Mouse (Mus musculus): Measurements from ENCODE around the gene Itga3.
A peak's percentile ranks its signal among the peaks of the same experiment; 100 is the strongest.

Itga3 gene

DNA sequence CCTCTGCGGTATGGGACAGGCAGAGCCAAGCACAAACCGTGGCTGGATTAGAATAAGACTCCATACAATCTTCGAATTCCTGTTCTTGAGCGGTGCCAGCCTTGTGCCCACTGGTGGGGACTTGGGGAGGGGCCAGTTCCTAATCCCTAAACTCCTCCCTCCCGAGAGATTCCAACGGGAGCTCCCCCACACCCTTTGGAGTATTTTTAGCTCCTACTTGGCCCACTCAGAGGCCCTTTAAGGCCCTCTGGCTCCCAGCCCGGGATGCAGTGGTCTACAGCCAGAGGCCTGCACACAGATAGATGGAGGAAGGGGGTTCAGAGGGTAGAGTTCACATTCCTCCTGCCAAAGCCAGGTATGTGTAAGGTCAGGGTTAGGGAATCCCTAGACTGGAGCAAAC is 5.3 kb downstream of the Itga3 start:
- DNase-seq (ENCODE audit: low spot score in 2 of 2) = no peak

DNA sequence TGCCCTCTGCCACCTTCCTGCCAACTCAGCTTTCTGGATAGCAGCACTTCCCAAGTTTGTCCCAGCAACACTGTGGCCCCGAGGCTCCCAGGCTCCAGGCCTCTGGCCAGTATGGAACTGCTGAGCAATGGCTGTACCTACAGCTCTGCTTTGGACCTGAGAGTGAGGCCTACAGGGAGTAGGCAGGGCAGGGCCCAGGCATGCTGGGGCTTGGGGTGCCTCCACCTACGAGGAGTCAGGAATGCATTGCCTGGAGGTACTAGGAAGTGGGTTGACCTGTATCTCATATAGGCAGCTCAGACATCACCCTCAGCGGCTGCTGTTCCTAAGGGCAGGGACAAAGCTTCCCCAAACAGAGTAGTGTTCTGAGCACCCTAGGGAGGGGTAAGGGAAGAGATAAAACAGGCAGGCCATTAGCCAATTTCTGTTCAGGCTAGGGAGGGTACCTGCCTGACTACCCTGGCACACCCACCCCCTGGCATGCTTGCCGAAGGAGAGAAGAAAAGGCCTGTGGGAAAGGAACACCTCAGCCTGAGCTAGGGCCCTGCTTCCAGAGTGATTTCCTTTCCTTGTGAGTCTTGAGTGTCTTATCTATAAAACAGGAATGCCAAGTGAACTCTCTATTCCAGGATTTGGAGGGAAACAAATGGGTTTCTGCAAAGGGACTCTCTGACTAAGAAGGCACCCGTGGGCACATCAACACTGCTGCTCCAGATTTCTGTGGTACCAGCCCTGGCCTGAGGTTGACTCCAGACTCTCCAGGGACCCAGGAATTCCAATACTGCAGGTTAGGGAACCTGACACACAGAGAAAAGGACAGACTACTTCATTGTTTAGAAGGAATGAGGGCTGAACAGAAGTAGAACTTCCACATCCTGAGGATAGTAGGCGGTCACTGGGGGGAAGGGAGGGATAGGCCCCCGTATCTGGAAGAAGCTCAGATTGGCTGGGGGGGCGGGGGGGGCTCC is 6.2 kb downstream of the Itga3 start:
- no peak for DNase-seq (ENCODE audit: low spot score in 2 of 2)

DNA sequence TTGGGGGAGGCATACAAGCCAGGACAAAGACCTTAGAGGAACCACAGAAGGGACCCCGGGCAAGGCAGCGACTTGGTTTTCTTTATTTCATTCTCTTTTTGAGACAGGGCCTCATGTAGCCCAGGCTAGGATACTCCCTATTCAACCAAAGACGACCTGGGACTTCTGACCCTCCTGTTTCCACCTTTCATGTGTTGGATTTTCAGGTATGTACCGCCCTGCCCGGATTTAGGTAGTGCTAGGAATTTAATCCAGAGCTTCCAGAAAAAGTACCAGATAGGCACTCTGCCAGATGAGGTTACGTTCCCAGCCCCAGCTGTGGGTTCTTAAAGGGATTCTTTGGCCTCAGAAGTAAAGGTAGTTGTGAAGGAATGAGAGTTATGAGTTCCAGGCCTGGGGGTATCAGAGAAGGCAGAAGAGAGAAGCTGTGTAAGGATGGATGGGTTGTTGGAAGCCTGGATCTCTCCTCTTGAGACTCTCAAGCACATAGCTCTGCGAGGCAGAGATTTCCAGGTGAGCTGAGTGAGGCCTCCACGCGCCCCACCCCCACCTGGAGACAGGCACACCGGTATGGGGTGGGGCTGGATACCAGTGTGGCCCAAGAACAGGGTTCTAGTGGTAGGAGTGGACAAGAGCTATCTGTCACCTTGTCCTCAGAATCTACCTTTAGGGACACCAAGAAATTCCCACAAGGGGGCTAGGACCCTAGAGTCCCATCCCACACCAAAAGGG is 7.2 kb downstream of the Itga3 start:
- DNase-seq (ENCODE audit: low spot score in 2 of 2) = no peak

DNA sequence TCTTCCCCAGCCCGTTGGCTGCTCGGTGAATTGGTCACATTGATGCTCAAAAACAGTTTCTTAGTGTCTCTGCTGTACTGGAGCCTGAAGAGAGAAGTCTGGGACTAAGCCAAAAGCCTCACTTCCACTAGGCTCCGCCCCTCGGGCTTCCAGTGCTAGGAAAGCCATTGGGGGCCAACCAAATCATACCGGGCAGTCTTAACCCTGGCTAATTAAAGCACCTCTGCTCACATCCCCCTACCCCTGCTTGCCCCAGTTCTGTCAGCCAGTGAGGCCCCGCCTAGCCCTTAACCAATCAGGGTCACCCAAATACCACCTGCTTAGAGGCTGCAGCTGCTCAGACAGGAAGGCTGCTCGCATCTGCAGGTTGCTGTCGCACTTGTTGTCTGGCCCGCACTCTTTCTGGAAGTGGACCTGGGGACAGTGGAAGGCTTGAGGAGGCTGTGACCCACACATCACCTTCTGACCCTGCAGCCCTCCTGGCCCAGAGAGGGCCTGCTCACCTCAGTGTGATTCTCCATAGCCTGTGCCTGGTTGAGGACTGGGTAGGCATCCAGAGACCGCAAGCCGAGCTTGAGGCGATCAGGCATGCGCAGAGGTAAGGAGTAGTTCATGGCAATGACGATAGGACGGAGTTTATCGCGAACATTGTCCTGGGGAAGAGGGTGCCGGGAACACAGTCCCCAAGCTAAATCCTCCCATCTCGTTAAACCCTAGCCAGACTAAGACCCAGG is 19.7 kb downstream of the Itga3 start:
- no peak for DNase-seq (ENCODE audit: low spot score in 2 of 2)

DNA sequence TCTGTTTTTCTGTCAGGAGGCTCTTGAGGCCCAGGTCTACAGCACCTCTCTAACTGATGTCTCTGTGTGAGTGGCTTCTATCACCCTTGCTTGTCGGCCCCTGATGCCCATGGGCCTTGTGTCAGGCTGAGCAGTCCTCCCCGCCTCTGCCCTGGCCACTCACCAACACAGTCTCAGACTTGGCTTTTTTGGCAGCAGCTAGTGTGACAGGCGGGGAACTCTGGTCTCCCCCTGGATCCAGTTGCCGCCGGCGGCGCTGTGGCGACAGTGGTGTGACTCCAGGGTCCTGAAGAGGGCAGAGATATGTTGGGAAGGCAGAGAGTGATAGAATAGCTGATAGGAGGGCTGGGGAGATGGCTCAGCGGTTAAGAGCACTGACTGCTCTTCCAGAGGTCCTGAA is 23.5 kb downstream of the Itga3 start:
- no peak for DNase-seq (ENCODE audit: low spot score in 2 of 2)

DNA sequence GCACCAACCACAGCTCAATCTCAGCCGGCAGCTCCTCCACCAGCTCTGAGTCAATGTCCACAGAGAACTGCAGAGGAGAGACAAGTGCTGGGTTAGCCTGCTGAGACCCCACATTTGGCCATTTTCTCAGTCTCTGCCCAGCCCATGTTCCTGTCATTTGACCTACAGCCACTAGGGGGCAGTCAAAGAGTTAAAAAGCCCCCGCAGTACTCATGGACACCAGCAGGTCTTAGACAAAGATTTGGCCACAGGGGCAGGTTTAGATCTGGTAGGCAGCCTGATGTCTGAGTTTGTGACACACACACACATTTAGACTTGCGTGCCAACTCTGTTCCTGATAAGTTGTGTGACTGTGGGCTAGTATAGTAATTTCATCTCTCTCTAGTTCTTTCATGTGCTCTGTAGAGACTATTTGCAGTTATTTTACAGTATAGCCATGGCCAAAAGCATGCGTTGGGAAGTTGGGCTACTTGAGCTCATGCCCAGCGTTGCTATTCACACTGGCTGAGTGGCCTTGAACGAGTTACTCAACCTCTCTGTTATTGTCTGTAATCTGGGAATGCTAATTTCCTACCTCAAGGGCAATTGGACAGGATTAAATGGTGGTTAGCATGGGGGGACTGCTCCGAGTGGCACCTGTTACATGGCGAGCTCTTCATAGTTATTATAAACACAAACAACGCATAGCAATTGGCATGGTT is 29.5 kb downstream of the Itga3 start:
- DNase-seq (ENCODE audit: low spot score in 2 of 2) = no peak

DNA sequence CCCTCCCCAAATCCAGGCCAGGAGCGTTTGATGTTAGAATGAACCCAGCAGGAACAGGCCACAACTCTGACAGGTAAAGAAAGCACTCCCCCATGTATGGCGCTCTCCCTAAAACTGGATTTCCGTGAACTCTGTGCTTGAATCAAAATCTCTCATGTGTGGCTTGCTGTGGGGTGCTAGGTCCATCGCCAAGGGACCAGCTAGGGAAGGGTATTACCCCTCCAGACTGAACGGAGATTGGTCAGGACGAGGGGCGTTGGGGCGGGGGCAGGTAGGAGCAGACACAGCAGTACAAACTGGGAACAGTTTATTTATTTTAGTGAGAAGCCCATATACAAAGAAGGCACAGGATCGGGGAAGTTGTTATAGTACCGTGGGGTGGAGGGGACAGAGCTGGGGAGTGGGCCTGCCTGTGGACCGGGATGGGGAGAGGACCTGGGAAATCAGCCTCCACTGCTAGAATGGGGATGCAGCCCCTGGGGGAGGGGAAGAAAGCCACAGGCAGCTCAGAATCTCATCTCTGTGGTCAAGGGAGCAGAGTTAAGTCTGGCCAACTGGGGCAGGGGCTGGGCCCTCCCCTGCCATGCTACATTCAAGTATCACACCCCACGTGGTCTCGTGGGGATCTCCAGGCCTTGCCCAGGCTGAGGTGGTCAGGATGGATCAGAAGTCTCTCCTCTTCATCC is 32.3 kb downstream of the Itga3 start:
- no peak for DNase-seq (ENCODE audit: low spot score in 2 of 2)

DNA sequence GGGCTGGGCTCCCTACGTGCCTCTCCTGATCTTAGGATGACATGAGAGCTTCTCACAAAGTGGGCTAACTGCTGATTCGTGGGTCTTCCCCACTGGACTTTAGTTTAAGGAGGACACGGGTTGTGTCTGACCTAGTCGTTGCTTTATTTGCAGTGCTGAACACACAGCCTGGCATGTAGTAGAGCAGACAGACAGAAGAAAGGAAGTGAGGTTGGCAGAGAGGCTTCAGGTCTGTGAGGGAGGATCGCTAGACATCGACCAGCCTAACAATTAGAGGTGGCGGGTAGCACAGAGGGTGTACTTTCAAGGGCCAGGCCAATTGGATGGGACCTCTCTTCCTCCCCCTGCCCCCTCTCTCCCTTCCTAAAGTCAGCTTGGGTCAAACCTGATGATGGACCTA is 33.0 kb downstream of the Itga3 start:
- DNase-seq (ENCODE audit: low spot score in 2 of 2) = no peak

DNA sequence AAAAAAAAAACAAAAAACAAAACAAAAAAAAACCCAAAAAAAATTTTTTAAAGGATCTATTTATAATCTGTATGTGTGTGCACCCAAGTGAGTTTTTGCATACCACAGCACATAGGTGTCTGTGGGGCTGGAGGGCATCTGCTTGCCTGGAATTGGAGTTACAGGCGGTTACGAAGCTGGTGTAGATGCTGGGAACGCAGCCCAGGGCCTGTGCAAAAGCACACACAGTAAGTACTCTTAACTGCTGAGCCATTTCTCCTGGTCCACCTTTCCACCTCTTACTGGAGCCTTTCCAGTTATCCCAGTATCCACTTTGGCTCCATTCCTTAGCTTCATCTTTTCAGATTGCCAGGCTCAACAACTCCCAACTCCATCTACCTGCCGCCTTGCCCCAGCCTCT is 33.5 kb downstream of the Itga3 start:
- DNase-seq (ENCODE audit: low spot score in 2 of 2) = no peak

DNA sequence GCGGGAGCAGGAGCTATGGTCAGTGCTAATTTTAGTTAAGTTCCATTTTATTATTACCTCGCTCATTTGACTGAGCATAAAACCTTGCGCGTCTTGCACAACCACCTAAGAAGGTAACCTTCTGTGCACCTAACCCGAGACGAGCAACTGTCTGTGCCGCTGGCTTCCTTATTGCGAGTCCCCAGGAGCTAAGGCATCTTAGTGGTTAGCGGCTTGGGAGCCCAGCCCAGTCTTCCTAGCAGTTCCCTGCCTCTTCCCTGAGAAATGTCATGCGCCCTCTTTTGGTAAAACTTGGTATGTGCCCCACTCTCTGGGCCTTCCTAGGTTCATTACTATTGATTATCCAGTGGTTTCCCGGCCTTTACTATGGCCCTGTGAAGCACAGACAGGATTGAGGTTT is 34.5 kb downstream of the Itga3 start:
- DNase-seq (ENCODE audit: low spot score in 2 of 2) = peak; percentile 70 to 79

DNA sequence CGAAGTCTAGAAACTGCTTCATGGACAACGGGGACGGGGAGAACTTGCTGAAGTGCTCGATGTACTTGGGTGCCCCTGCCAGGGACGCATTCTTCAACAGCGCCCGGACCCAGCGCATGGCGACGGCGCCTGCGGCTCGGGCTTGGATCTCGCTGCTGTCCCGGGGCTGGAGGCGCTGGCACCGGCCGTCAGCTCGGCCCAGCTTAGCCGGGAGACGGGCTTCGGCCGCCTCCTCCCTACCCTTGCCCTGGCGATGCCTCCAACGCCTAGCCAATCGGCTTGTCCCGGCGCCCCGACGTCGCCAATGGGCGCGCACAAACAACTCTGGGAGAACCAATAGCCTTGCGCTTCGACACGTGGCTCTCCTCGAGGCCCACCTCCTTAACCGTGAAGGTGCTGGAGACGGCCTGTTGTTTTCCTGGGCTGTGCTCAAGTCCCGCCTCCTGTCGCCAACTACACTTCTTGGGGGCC is 35.4 kb downstream of the Itga3 start, which contains the start of gene Pdk2:
Gene Pdk2, minus strand, starts transcription at position 216 of the 471 bp plus-strand sequence.
- peak; percentile 96 to 98 for DNase-seq (ENCODE audit: low spot score in 2 of 2)

DNA sequence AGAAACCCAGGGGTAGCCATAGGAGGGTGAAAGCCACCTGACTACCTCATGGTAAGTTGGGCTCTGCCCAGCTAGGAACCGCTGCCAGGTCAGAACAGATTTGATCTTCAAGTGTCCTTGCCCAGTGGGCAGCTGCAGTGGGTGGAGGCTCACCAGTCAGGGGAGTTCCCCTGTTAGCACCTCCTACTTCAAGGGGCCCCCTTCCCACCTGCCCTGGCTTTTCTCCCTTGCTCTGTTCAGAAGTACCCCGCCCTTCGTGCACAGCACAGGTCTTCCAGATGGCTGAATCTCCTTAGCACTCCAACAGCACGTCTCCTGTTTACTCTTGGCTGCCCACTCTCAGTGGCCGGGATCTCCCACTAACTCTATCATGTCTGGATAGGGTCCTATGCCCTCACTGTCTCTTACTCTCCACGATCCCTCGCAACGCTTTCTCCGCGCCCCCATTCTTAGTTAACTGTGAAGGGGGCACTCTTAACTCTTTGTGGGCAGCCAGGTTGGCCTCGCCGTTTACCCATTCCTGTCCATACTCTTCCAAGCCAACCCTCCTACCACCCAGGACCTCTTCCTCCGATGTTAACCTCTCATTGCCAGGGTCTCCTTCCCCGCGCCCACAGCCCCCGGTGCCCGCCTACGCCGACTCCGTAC is 36.0 kb downstream of the Itga3 start:
- DNase-seq (ENCODE audit: low spot score in 2 of 2) = peak in 1 of 2 experiments; percentile 50

DNA sequence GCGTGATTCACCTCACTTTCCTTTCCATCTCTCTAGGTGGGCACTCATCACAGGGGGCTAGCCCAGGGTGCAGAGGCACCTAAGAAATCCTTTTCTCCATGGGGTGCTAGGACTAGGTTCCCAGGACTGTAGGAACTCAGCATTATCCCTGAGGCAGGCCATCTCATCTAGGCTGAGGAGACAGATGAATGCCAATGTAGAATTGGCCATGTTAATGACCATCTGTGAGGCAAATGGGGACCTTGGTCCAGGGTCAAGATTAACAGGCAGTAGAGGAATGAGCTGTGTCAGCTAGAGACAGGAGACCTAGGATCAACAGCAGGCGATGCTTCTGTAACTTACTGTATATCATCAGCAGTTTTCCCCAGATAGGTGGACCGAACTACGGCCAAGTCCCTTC is 36.8 kb downstream of the Itga3 start:
- no peak for DNase-seq (ENCODE audit: low spot score in 2 of 2)

DNA sequence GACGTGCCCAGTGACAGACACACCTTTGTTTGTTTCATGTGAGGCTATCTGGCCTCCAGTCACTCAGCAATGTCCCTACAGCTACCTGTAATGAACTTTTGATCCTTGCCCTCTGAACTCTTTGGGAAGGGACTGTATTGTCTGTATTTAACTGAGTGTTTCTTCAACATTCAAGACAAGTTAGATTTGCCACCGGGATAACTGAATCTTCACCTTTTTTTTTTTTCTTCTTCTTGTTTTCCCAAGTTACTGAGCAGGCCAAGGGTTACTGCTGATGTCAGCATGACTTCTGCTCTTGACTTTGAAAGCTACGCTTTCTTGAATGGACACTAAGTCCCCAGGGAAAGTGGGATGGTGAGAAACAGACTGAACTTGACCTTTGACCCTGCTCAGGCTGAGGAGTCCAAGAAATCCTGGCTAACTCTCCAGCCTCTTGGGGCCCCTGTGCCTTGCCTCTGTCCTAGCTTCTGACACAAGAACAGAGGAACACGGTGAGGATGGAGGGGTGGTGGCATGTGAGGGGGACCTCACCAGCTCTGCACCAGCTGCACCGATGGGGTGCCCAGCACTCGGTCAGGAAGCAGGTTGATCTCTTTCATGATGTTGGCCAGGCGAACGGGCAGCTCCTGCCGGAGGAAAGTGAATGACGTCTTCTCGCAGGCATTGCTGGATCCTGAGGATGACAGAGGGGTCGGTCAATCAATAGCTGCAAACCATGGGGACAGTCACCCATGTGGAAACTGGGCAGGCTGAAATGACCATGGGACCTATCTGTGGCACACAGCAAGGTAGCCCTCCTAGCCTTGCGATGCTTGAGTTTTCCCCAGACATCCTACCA is 37.6 kb downstream of the Itga3 start:
- no peak for DNase-seq (ENCODE audit: low spot score in 2 of 2)

DNA sequence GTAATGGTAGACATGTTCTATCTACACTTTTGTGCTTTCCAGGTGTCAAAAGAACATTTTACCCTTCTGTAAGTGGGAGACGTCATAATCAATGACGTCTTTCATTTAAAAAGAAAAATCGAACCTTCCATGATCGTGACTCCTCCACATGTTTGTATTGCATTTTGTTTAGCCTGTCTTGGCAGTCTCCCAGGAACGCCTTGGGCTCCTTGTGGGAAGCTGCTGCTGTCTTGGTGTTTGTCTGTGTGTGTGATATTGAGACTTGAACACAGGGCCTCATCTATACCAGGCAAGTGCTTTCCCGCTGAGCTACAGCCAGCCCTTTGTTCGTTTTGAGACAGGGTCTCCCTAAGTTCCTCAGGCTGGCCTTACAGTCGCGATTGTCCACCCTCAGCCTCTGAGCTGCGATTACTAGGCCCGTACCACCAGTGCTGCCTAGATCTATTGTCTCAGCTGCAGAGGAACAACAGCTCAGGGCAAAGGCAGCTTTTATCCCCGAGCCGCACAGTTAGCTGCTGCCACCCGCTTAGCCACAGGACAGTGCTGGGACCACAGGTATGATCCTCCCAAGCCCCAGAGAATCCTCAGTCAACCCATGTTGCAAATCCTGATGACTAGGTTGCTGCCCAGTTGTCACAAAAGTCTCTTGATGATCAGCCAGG is 38.3 kb downstream of the Itga3 start:
- no peak for DNase-seq (ENCODE audit: low spot score in 2 of 2)

DNA sequence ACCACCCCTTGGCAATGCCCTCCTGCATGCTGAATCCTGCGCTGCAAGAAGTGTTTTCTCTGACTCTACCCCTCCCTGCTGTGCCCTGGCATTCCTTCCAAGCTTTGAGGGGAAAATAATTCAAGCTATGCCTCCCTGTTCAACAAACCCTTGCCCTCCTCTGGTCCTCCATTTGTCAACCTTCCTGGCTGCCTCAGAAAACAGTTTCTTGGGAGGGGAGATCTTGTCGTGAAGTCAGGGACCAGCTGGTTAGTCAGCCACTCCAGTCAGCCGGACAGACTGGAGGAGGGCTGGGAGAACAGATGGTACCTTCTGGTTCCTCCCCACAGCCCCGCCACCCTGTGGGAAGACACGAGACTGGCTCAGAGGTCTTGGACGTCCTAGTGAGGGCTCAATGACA is 39.3 kb downstream of the Itga3 start:
- DNase-seq (ENCODE audit: low spot score in 2 of 2) = peak in 1 of 2 experiments; percentile 41

DNA sequence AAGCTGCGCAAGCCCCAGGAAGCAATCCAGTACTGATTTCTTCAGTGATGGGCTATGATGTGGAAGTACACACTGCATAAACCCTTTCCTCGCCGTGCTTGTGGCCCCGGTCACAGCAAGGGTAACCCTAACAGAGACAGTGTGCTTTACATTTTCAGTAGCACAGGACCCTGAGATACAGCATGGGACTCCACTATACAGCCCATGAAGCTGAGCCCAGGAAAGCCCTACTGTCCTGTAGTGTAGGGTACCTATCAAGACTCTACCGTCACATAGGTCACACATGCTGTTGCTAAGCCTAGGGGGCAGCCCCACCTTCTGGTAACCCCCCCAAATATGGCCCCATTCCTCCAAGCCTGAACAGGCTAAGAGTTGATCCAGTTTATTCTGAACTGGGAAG is 40.1 kb downstream of the Itga3 start:
- no peak for DNase-seq (ENCODE audit: low spot score in 2 of 2)

DNA sequence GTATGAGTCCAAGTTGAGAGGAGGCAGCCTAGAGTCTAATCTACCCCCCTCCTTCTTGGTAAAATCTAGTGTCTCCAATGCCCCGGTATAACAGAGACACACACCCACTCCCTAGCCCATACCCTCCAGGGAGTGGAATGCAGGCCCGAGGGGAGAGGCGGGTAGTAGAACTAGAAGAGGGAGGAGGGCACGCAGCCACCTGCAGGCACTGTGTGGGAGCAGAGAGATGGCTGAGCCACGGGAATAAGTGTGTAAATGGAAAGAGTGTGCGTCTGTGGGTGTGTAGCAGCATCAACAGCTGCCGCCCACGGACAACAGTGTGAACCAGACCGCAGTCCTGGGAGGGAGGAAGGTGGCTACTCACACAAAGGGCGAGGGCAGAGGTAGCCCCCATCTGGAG is 41.7 kb downstream of the Itga3 start:
- peak; percentile 62 to 70 for DNase-seq (ENCODE audit: low spot score in 2 of 2)

DNA sequence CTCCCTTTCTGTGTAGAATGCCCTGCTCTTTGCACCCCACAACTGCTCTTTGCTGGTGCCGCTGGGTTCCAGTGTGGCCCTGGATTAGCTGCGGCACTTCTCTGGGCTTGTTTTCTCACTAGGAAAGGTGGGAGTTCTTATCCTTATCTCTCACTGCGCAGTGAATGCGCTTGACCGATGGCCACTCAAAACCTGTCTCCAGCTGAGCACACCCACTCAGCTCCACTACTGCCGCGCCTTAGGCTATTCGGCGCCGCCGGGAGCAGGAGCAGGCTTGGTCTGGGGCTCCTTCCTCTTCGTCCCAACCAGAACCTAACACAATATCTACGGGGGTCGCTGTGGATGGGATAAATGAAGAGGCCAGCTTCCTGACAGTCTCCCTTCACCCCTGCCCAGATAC is 43.0 kb downstream of the Itga3 start:
- DNase-seq (ENCODE audit: low spot score in 2 of 2) = no peak

Measured in right cerebral cortex, postnatal 36 days (tissue).